Mouse (Mus musculus) retina, postnatal 7 days (tissue): ENCODE measurements around the gene Arhgap28.
"Not testable (repeated sequence)": the region's sequence is repeated elsewhere in the genome, so short reads cannot be mapped to it uniquely, and the experiment has no call there.

Experiments used
- DNase-seq: peaks from one replicate; pipeline ENCODE4 v3.0.0-alpha.2; 2012; ENCODE audit warnings: low read depth, low spot score

The Arhgap28 gene

GRCm38 (mm10) chr17:67888081-67888480 lies 115.8 kb downstream of the Arhgap28 start:
- DNase-seq = no peak

- no peak for DNase-seq
Measured at GRCm38 (mm10) chr17:67886326-67886725, 117.6 kb downstream of the Arhgap28 start.

- DNase-seq = no peak
Measured at GRCm38 (mm10) chr17:67877599-67877998, 126.3 kb downstream of the Arhgap28 start.

GRCm38 (mm10) chr17:67869731-67870601 lies 134.0 kb downstream of the Arhgap28 start:
- DNase-seq = peak; percentile 59

- DNase-seq = no peak
Measured at GRCm38 (mm10) chr17:67866541-67867241, 137.2 kb downstream of the Arhgap28 start.

GRCm38 (mm10) chr17:67866026-67866425 lies 137.9 kb downstream of the Arhgap28 start:
- DNase-seq = no peak

- no peak for DNase-seq
Measured at GRCm38 (mm10) chr17:67864912-67865311, 139.0 kb downstream of the Arhgap28 start.

- no peak for DNase-seq
Measured at GRCm38 (mm10) chr17:67864363-67864762, 139.6 kb downstream of the Arhgap28 start.

- peak; percentile 70 for DNase-seq
Measured at GRCm38 (mm10) chr17:67861744-67862535, 142.0 kb downstream of the Arhgap28 start.

GRCm38 (mm10) chr17:67861080-67861630 lies 142.8 kb downstream of the Arhgap28 start:
- no peak for DNase-seq

- not testable (repeated sequence) for DNase-seq
Measured at GRCm38 (mm10) chr17:67841494-67841893, 162.4 kb downstream of the Arhgap28 start.

- DNase-seq = no peak
Measured at GRCm38 (mm10) chr17:67838948-67839347, 165.0 kb downstream of the Arhgap28 start.

- DNase-seq = peak; percentile 78
Measured at GRCm38 (mm10) chr17:67837351-67838090, 166.4 kb downstream of the Arhgap28 start.

GRCm38 (mm10) chr17:67836146-67836895 lies 167.6 kb downstream of the Arhgap28 start:
- DNase-seq = no peak

GRCm38 (mm10) chr17:67827431-67827830 lies 176.5 kb downstream of the Arhgap28 start:
- DNase-seq = no peak

- DNase-seq = no peak
Measured at GRCm38 (mm10) chr17:67816916-67817315, 187.0 kb downstream of the Arhgap28 start.

GRCm38 (mm10) chr17:67815720-67816119 lies 188.2 kb downstream of the Arhgap28 start:
- no peak for DNase-seq

GRCm38 (mm10) chr17:67813666-67814065 lies 190.3 kb downstream of the Arhgap28 start:
- DNase-seq = no peak

GRCm38 (mm10) chr17:67809171-67809570 lies 194.7 kb downstream of the Arhgap28 start:
- no peak for DNase-seq
